Mouse (Mus musculus) testis, adult 2 months (tissue): ENCODE results near the gene Ugt1a5.

ENCODE experiments used
- CTCF ChIP-seq: fragments of 200-500 bp; IDR thresholded peaks from 2 replicates; pipeline ENCODE4 v1.5.1; 2012; ENCODE audit warnings: low read depth, mild to moderate bottlenecking, inconsistent platforms, low read length, moderate library complexity; ENCODE audit not compliant: control insufficient read depth, insufficient read depth, insufficient replicate concordance
- POLR2A ChIP-seq: fragments of 200-500 bp; IDR thresholded peaks from 2 replicates; pipeline ENCODE4 v1.6.1; 2012; ENCODE audit warnings: low read depth, mild to moderate bottlenecking, inconsistent platforms, low read length, moderate library complexity; ENCODE audit not compliant: control insufficient read depth

DNA sequence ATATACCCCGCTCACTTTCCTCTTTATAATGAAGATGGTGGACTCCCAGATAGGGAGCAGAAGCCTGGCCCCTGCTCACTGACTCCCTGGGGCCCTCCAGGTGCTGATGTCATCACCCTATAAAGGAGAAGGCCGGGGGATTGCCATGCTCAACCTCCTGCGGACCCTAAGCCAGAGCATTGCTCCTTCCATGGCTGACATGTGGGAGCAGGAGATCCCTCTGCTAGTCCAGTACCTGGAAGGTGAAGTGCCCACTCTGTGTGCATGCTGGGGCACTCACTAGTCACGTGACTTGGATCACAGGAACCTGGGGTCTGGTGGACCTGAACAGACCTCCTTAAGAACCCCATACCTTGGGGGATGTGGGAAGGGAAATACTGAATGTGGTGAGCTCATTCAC is 74.8 kb downstream of the Ugt1a5 start:
- no peak for TF ChIP-seq POLR2A
- TF ChIP-seq CTCF, result no peak
